Mouse (Mus musculus): ENCODE data around the gene Elp4. TPM values are rescaled to one million over a fixed set of nuclear protein-coding genes. Genes with fewer than 3 reads are reported as not detected.

Gene Elp4
- polyA plus RNA-seq, 1 experiment from 2014 or later: 39.2 TPM

GRCm38 (mm10) chr2:105686363-105687316 lies 217.7 kb downstream of the Elp4 start:
- ATAC-seq (ENCODE audit: low FRiP score, low TSS enrichment) (no peak), DNase-seq (peak; percentile 32)
- Histone ChIP-seq H3K27me3 (ENCODE audit: control insufficient read depth, insufficient read depth, low read length) (peaks cover 91% of the 10 kb centered on the region), H3K4me1 (ENCODE audit: control insufficient read depth, insufficient read depth, low read length) (0 out of 2 replicates have a peak, but pooled peaks cover 5% of the 10 kb centered on the region), H3K36me3 (ENCODE audit: control insufficient read depth, insufficient read depth, low read length) (no peaks in the 10 kb centered on the region), H3K4me2 (ENCODE audit: low read length) (peak overlapping the region; percentile 16), H3K9me3 (ENCODE audit: control insufficient read depth, low read length) (no peaks in the 10 kb centered on the region), H3K4me3 (replicated peaks; ENCODE audit: low read depth, low read length) (no peak overlapping the region), H3K27ac (replicated peaks; ENCODE audit: low read depth, low read length) (no peak overlapping the region), H3K9ac (replicated peaks; ENCODE audit: low read length) (no peak overlapping the region)
- WGBS: 2% methylated on average over 36 of the region's 36 CpGs

GRCm38 (mm10) chr2:105685651-105686050 lies 218.7 kb downstream of the Elp4 start:
- ATAC-seq (ENCODE audit: low FRiP score, low TSS enrichment) (no peak), DNase-seq (peak; percentile 7)
- H3K9me3 ChIP-seq (ENCODE audit: control insufficient read depth, low read length): no peaks in the 10 kb centered on the region
- WGBS: 14% methylated on average over 11 of the region's 11 CpGs
- no peak overlapping the region for H3K4me3 ChIP-seq (replicated peaks; ENCODE audit: low read depth, low read length)
- 0 out of 2 replicates have a peak, but pooled peaks cover 5% of the 10 kb centered on the region for H3K4me1 ChIP-seq (ENCODE audit: control insufficient read depth, insufficient read depth, low read length)
- no peak overlapping the region for H3K27ac ChIP-seq (replicated peaks; ENCODE audit: low read depth, low read length)
- no peaks in the 10 kb centered on the region for H3K36me3 ChIP-seq (ENCODE audit: control insufficient read depth, insufficient read depth, low read length)
- H3K4me2 ChIP-seq (ENCODE audit: low read length): no peak overlapping the region
- no peak overlapping the region for H3K9ac ChIP-seq (replicated peaks; ENCODE audit: low read length)
- H3K27me3 ChIP-seq (ENCODE audit: control insufficient read depth, insufficient read depth, low read length): peaks cover 90% of the 10 kb centered on the region

DNA sequence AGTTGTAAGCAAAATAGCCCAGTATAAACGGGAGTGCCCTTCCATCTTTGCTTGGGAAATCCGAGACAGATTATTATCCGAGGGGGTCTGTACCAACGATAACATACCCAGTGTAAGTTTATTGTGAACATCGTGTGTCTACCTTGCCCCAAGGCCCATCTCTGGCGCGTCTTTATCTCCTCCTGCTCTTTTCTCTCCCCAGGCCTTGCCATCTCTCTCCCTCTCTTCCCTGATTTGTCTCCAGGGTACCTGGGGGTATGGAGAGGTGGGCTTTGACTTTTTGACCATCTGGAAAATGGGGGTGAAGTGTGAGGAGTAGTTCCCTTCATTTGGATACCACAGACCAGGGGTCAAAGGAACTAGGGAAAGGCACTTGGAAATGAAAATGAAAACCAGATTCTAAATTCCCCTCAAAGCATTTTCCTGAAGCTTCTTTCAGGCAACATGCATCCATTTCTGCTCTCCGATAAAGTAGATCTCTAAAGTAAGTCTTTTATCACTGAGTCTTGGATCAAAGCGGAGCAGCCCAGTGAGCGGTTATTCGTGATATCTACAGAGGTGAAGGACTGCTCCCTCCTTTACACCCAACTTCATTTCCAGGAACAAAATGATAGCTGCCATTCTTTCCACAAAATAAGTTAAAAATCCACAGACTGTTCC lies 219.2 kb downstream of the Elp4 start:
- Histone ChIP-seq H3K4me2 (ENCODE audit: low read length) (peak overlapping the region; percentile 13; the same call in 1 of the 2 replicates), H3K27ac (replicated peaks; ENCODE audit: low read depth, low read length) (no peak overlapping the region), H3K36me3 (ENCODE audit: control insufficient read depth, insufficient read depth, low read length) (no peaks in the 10 kb centered on the region), H3K9ac (replicated peaks; ENCODE audit: low read length) (no peak overlapping the region), H3K27me3 (ENCODE audit: control insufficient read depth, insufficient read depth, low read length) (peaks cover 90% of the 10 kb centered on the region), H3K4me1 (ENCODE audit: control insufficient read depth, insufficient read depth, low read length) (0 out of 2 replicates have a peak, but pooled peaks cover 5% of the 10 kb centered on the region), H3K9me3 (ENCODE audit: control insufficient read depth, low read length) (no peaks in the 10 kb centered on the region), H3K4me3 (replicated peaks; ENCODE audit: low read depth, low read length) (no peak overlapping the region)
- ATAC-seq (ENCODE audit: low FRiP score, low TSS enrichment) (no peak), DNase-seq (peak; percentile 29)
- WGBS: 12% methylated on average over 11 of the region's 11 CpGs

GRCm38 (mm10) chr2:105683771-105684410 lies 220.5 kb downstream of the Elp4 start:
- Histone ChIP-seq H3K4me2 (ENCODE audit: low read length) (no peak overlapping the region), H3K27ac (replicated peaks; ENCODE audit: low read depth, low read length) (0 out of 2 replicates have a peak overlapping the region, but pooled peaks have one; percentile 10), H3K9ac (replicated peaks; ENCODE audit: low read length) (no peak overlapping the region), H3K27me3 (ENCODE audit: control insufficient read depth, insufficient read depth, low read length) (peaks cover 90% of the 10 kb centered on the region), H3K4me1 (ENCODE audit: control insufficient read depth, insufficient read depth, low read length) (no peaks in the 10 kb centered on the region), H3K36me3 (ENCODE audit: control insufficient read depth, insufficient read depth, low read length) (no peaks in the 10 kb centered on the region), H3K4me3 (replicated peaks; ENCODE audit: low read depth, low read length) (no peak overlapping the region), H3K9me3 (ENCODE audit: control insufficient read depth, low read length) (no peaks in the 10 kb centered on the region)
- no peak for ATAC-seq (ENCODE audit: low FRiP score, low TSS enrichment)
- DNase-seq: peak; percentile 19
- WGBS: 4% methylated on average over 22 of the region's 22 CpGs

- Histone ChIP-seq H3K4me3 (replicated peaks; ENCODE audit: low read depth, low read length) (peak overlapping the region; percentile 12; the same call in 1 of the 2 replicates), H3K27ac (replicated peaks; ENCODE audit: low read depth, low read length) (peak overlapping the region; percentile 55), H3K9me3 (ENCODE audit: control insufficient read depth, low read length) (no peaks in the 10 kb centered on the region), H3K9ac (replicated peaks; ENCODE audit: low read length) (no peak overlapping the region), H3K4me1 (ENCODE audit: control insufficient read depth, insufficient read depth, low read length) (no peaks in the 10 kb centered on the region), H3K27me3 (ENCODE audit: control insufficient read depth, insufficient read depth, low read length) (peaks cover 90% of the 10 kb centered on the region), H3K4me2 (ENCODE audit: low read length) (peak overlapping the region; percentile 28), H3K36me3 (ENCODE audit: control insufficient read depth, insufficient read depth, low read length) (no peaks in the 10 kb centered on the region)
- DNase-seq (peak; percentile 25), ATAC-seq (ENCODE audit: low FRiP score, low TSS enrichment) (no peak)
- WGBS: 3% methylated on average over 21 of the region's 21 CpGs
These were observed 221.6 kb downstream of the Elp4 start for GRCm38 (mm10) chr2:105682634-105683351.

DNA sequence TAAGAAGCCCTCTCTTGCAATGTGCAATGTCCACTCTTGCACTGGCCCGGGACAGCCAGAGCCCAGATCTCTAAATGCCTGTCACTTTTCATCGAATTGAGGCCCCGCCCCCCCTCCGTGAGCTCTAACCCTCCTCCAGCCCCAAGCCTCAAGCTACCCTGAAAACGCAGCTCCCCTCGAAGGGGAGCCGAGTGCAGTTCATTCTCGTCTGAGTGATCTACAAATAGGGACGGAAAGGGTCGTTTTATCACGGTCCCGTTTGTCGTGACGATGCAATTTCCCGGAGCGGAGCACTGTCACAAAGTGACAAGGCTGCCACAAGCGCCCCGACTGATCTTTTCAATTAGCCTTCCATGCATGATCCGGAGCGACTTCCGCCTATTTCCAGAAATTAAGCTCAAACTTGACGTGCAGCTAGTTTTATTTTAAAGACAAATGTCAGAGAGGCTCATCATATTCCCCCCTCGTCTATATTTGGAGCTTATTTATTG lies 222.3 kb downstream of the Elp4 start:
- no peak overlapping the region for H3K9ac ChIP-seq (replicated peaks; ENCODE audit: low read length)
- H3K27ac ChIP-seq (replicated peaks; ENCODE audit: low read depth, low read length): peak overlapping the region; percentile 15; the same call in 1 of the 2 replicates
- H3K27me3 ChIP-seq (ENCODE audit: control insufficient read depth, insufficient read depth, low read length): peaks cover 90% of the 10 kb centered on the region
- WGBS: under 1% methylated on average over 23 of the region's 23 CpGs
- peak overlapping the region; percentile 28 for H3K4me2 ChIP-seq (ENCODE audit: low read length)
- no peaks in the 10 kb centered on the region for H3K9me3 ChIP-seq (ENCODE audit: control insufficient read depth, low read length)
- H3K36me3 ChIP-seq (ENCODE audit: control insufficient read depth, insufficient read depth, low read length): no peaks in the 10 kb centered on the region
- ATAC-seq (ENCODE audit: low FRiP score, low TSS enrichment): no peak
- peak overlapping the region; percentile 12; the same call in 1 of the 2 replicates for H3K4me3 ChIP-seq (replicated peaks; ENCODE audit: low read depth, low read length)
- peak; percentile 63 for DNase-seq
- H3K4me1 ChIP-seq (ENCODE audit: control insufficient read depth, insufficient read depth, low read length): no peaks in the 10 kb centered on the region

DNA sequence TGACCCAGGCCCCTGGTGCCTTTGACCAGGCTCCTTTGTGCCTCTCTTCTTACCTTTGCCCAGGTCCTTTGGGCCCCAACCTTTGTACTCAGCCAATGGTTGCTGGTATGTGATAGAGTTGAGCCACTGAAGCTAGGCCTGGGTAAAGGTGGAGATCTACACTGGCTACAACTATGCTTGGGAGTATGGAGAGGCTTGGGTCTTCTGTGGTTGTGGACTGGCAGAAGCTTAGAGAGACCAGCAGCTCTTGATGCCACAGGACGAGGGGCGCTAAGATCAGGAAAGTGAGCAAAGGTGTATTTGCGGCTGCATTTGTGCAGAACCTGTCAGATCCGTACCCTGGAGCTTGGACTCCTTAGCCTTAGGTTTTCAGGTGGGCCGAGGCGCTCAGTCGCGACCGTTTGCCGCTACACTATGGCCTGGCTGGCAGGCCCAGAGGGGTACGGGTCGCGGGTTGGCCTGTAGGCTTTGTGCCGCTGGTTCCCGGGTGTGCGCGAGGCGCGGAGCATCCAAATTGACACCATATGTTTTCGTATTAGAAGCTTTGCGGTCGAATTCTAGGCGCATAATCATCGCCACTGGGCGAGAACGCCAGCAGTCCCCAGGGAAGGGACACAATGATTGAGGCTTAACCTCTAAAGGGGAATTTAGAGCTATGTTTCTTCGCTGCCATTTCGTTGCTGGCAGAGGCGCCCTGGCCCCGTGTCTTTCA lies 223.2 kb downstream of the Elp4 start:
- Histone ChIP-seq H3K27ac (replicated peaks; ENCODE audit: low read depth, low read length) (peak overlapping the region; percentile 27), H3K36me3 (ENCODE audit: control insufficient read depth, insufficient read depth, low read length) (no peaks in the 10 kb centered on the region), H3K9ac (replicated peaks; ENCODE audit: low read length) (0 out of 2 replicates have a peak overlapping the region, but pooled peaks have one; percentile 2), H3K4me2 (ENCODE audit: low read length) (peak overlapping the region; percentile 28), H3K27me3 (ENCODE audit: control insufficient read depth, insufficient read depth, low read length) (peaks cover 91% of the 10 kb centered on the region), H3K4me3 (replicated peaks; ENCODE audit: low read depth, low read length) (peak overlapping the region; percentile 11; the same call in 1 of the 2 replicates), H3K9me3 (ENCODE audit: control insufficient read depth, low read length) (no peaks in the 10 kb centered on the region), H3K4me1 (ENCODE audit: control insufficient read depth, insufficient read depth, low read length) (no peaks in the 10 kb centered on the region)
- DNase-seq: peak; percentile 65
- WGBS: 1% methylated on average over 30 of the region's 30 CpGs
- ATAC-seq (ENCODE audit: low FRiP score, low TSS enrichment): no peak
